Mouse (Mus musculus) thymus, adult 2 months (tissue): ENCODE measurements around the gene Ptrh1.

Source experiments
- CTCF ChIP-seq: fragments of 200-500 bp; IDR thresholded peaks from 2 replicates; pipeline ENCODE4 v1.5.1; 2012; ENCODE audit warnings: mild to moderate bottlenecking, control low read depth, low read length, moderate library complexity, borderline replicate concordance; ENCODE audit not compliant: control insufficient read depth, poor library complexity, insufficient read depth; ENCODE audit errors: extremely low read depth
- POLR2A ChIP-seq: fragments of 200-500 bp; IDR thresholded peaks from 2 replicates; pipeline ENCODE4 v1.6.1; 2012; ENCODE audit warnings: mild to moderate bottlenecking, low read length, control low read depth, moderate library complexity; ENCODE audit not compliant: control insufficient read depth, poor library complexity, insufficient read depth; ENCODE audit errors: extremely low read depth

DNA sequence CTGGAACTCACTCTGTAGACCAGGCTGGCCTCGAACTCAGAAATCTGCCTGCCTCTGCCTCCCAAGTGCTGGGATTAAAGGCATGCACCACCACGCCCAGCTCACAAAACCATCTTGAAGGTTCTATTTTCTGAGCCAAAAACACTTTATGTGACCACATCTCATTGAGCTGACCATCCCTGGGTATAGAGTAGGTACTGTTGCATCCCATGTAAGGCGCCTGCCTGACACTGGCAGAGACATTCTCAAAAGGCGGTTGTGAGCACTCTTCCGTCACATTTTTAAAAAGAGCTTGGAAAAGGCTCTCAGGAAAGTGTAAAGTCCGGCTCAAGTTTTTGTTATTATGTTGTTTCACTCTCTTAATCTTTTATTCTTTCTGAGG, 18.9 kb upstream of the Ptrh1 start:
- TF ChIP-seq POLR2A = no peak
- no peak for TF ChIP-seq CTCF
